Mouse (Mus musculus) ES-E14 (cell line): ENCODE measurements around the gene Prrt1.

Source experiments
- CHD2 ChIP-seq: IDR thresholded peaks from 2 replicates; pipeline ENCODE4 v1.6.1; 2014; ENCODE audit warnings: mild to moderate bottlenecking, low read depth, low read length, inconsistent platforms
- HCFC1 ChIP-seq: IDR thresholded peaks from 2 replicates; pipeline ENCODE4 v1.6.1; 2012; ENCODE audit warnings: low read length, inconsistent platforms, borderline replicate concordance; ENCODE audit not compliant: insufficient read depth
- MAFK ChIP-seq: IDR thresholded peaks from 2 replicates; pipeline ENCODE4 v1.6.1; 2014; ENCODE audit warnings: mild to moderate bottlenecking, low read depth, low read length, inconsistent platforms; ENCODE audit not compliant: insufficient read depth
- ZC3H11A ChIP-seq: IDR thresholded peaks from 2 replicates; pipeline ENCODE4 v1.6.1; 2012; ENCODE audit warnings: low read depth, mild to moderate bottlenecking, inconsistent platforms, low read length, borderline replicate concordance
- ZNF384 ChIP-seq: IDR thresholded peaks from 2 replicates; pipeline ENCODE4 v1.6.1; 2012; ENCODE audit warnings: low read depth, low read length, inconsistent platforms

- TF ChIP-seq ZC3H11A (no peak), MAFK (no peak), CHD2 (no peak), HCFC1 (no peak), ZNF384 (no peak)
Measured at GRCm38 (mm10) chr17:34654392-34654791, 25.1 kb downstream of the Prrt1 start.
